Comparison of ENCODE assay signal across 20 mouse cellular contexts in genomic region chr5:28002922-28003321, GRCm38 (mm10).
DNase-seq lines count a peak whose midpoint lies in the region; ATAC-seq and TF ChIP-seq lines count a peak whose summit lies in the region.
"Had no signal": no experiment of that assay in that cellular context is flagged by ENCODE, and none has a peak within 500 bp of the region (broad histone marks: within the 10 kb centered on the region; RNA-seq: fewer than 3 reads in every experiment).

No protein-coding gene starts in this region.

- H3K9ac ChIP-seq in hindbrain, embryonic 11.5 days (ENCODE audit: low read depth, low read length) = no peak overlapping the region
- H3K9ac ChIP-seq in hindbrain, embryonic 13.5 days = no peak overlapping the region
- no peak overlapping the region for H3K9ac ChIP-seq in liver, postnatal 0 days (replicated peaks)
- H3K9ac ChIP-seq in liver, embryonic 12.5 days = no peak overlapping the region
- H3K9ac ChIP-seq in intestine, postnatal 0 days (ENCODE audit: low read depth, low read length) = no peak overlapping the region
- H3K9ac ChIP-seq: embryonic facial prominence, embryonic 13.5 days; forebrain, embryonic 12.5 days; hindbrain, embryonic 15.5 days had no signal

- DNase-seq in hindbrain, embryonic 11.5 days (ENCODE audit: low spot score) = no peak
- DNase-seq in liver, postnatal 0 days = no peak
- DNase-seq in adipocyte (ENCODE audit: low spot score) = peak; percentile 23
- no peak for DNase-seq in heart, postnatal 36 days
- DNase-seq in heart, adult 18-20 months = no peak
- DNase-seq: adrenal gland, postnatal 36 days; gastrocnemius, postnatal 36 days; left cerebral cortex, postnatal 4 days; lung, postnatal 10 days; retina, postnatal 1 day; thymus, postnatal 25 days had no signal

- intact Hi-C loops in heart, postnatal 36 days (cut with DNase I) = no loop called here

- peak; percentile 14; the same call in 1 of the 2 replicates for TF ChIP-seq CTCF in liver, postnatal 0 days (IDR thresholded peaks at IDR 0.05; ENCODE audit: low read depth)
- peak; percentile 57 for TF ChIP-seq CTCF in intestine, postnatal 0 days (IDR thresholded peaks at IDR 0.05; ENCODE audit: low read depth)

- no peaks in the 10 kb centered on the region for H3K4me1 ChIP-seq in hindbrain, embryonic 11.5 days (replicated peaks; ENCODE audit: control insufficient read depth, insufficient read depth, low read length)
- no peaks in the 10 kb centered on the region for H3K4me1 ChIP-seq in hindbrain, embryonic 13.5 days (replicated peaks)
- peaks cover 15% of the 10 kb centered on the region for H3K4me1 ChIP-seq in liver, postnatal 0 days (ENCODE audit: insufficient read depth)
- H3K4me1 ChIP-seq in liver, embryonic 12.5 days = no peaks in the 10 kb centered on the region
- no peaks in the 10 kb centered on the region for H3K4me1 ChIP-seq in intestine, postnatal 0 days (replicated peaks; ENCODE audit: control insufficient read depth, insufficient read depth, low read length)
- H3K4me1 ChIP-seq: embryonic facial prominence, embryonic 13.5 days; forebrain, embryonic 12.5 days; hindbrain, embryonic 15.5 days had no signal

- no peaks in the 10 kb centered on the region for H3K36me3 ChIP-seq in hindbrain, embryonic 11.5 days (ENCODE audit: control insufficient read depth, insufficient read depth, low read length)
- H3K36me3 ChIP-seq in hindbrain, embryonic 13.5 days = no peaks in the 10 kb centered on the region
- no peaks in the 10 kb centered on the region for H3K36me3 ChIP-seq in liver, postnatal 0 days (replicated peaks; ENCODE audit: insufficient read depth, low read length)
- H3K36me3 ChIP-seq in liver, embryonic 12.5 days = no peaks in the 10 kb centered on the region
- no peaks in the 10 kb centered on the region for H3K36me3 ChIP-seq in intestine, postnatal 0 days (ENCODE audit: control insufficient read depth, insufficient read depth)
- H3K36me3 ChIP-seq: embryonic facial prominence, embryonic 13.5 days; forebrain, embryonic 12.5 days; hindbrain, embryonic 15.5 days had no signal

- no peaks in the 10 kb centered on the region for H3K27me3 ChIP-seq in hindbrain, embryonic 11.5 days (ENCODE audit: control insufficient read depth, insufficient read depth, low read length)
- H3K27me3 ChIP-seq in hindbrain, embryonic 13.5 days = no peaks in the 10 kb centered on the region
- no peaks in the 10 kb centered on the region for H3K27me3 ChIP-seq in liver, postnatal 0 days (ENCODE audit: insufficient read depth, low read length)
- H3K27me3 ChIP-seq in liver, embryonic 12.5 days (replicated peaks) = no peaks in the 10 kb centered on the region
- H3K27me3 ChIP-seq in intestine, postnatal 0 days (replicated peaks; ENCODE audit: control insufficient read depth, insufficient read depth, low read length) = no peaks in the 10 kb centered on the region
- H3K27me3 ChIP-seq: embryonic facial prominence, embryonic 13.5 days; forebrain, embryonic 12.5 days; hindbrain, embryonic 15.5 days had no signal

- no peak overlapping the region for H3K4me3 ChIP-seq in hindbrain, embryonic 11.5 days (ENCODE audit: low read depth, low read length)
- no peak overlapping the region for H3K4me3 ChIP-seq in hindbrain, embryonic 13.5 days
- no peak overlapping the region for H3K4me3 ChIP-seq in liver, postnatal 0 days (ENCODE audit: low read depth, low read length)
- H3K4me3 ChIP-seq in liver, embryonic 12.5 days = no peak overlapping the region
- no peak overlapping the region for H3K4me3 ChIP-seq in intestine, postnatal 0 days (ENCODE audit: low read depth, low read length)
- H3K4me3 ChIP-seq: embryonic facial prominence, embryonic 13.5 days; forebrain, embryonic 12.5 days; hindbrain, embryonic 15.5 days had no signal

- H3K4me2 ChIP-seq in hindbrain, embryonic 11.5 days (replicated peaks; ENCODE audit: low read depth, low read length) = no peak overlapping the region
- H3K4me2 ChIP-seq in hindbrain, embryonic 13.5 days = no peak overlapping the region
- H3K4me2 ChIP-seq in liver, postnatal 0 days (ENCODE audit: low read depth, low read length) = no peak overlapping the region
- no peak overlapping the region for H3K4me2 ChIP-seq in liver, embryonic 12.5 days
- no peak overlapping the region for H3K4me2 ChIP-seq in intestine, postnatal 0 days (replicated peaks; ENCODE audit: low read depth)
- H3K4me2 ChIP-seq: embryonic facial prominence, embryonic 13.5 days; forebrain, embryonic 12.5 days; hindbrain, embryonic 15.5 days; midbrain, embryonic 11.5 days had no signal

- WGBS in hindbrain, embryonic 11.5 days = 76% methylated on average over 1 of the region's 1 CpGs
- WGBS in hindbrain, embryonic 13.5 days = 76% methylated on average over 1 of the region's 1 CpGs
- WGBS in liver, postnatal 0 days (ENCODE audit: insufficient replicate concordance) = 90% methylated on average over 1 of the region's 1 CpGs
- WGBS in liver, embryonic 12.5 days (ENCODE audit: insufficient replicate concordance) = 68% methylated on average over 1 of the region's 1 CpGs
- 81% methylated on average over 1 of the region's 1 CpGs for WGBS in intestine, postnatal 0 days

- no peak for TF ChIP-seq EP300 in liver, postnatal 0 days (IDR thresholded peaks at IDR 0.05; ENCODE audit: low read depth)

- ATAC-seq in hindbrain, embryonic 11.5 days (ENCODE audit: low FRiP score) = 0 out of 2 replicates have a peak, but pooled peaks have one; percentile 12
- ATAC-seq in hindbrain, embryonic 13.5 days (ENCODE audit: low FRiP score) = no peak
- no peak for ATAC-seq in liver, postnatal 0 days
- ATAC-seq in liver, embryonic 12.5 days = no peak
- peak; percentile 49; the same call in 1 of the 2 replicates for ATAC-seq in intestine, postnatal 0 days
- ATAC-seq: CD4-positive, CD25-positive, alpha-beta regulatory T cell, adult 4 months had no signal

- no peaks in the 10 kb centered on the region for H3K9me3 ChIP-seq in hindbrain, embryonic 11.5 days (ENCODE audit: control insufficient read depth, low read length)
- H3K9me3 ChIP-seq in hindbrain, embryonic 13.5 days = no peaks in the 10 kb centered on the region
- no peaks in the 10 kb centered on the region for H3K9me3 ChIP-seq in liver, postnatal 0 days (ENCODE audit: low read length)
- no peaks in the 10 kb centered on the region for H3K9me3 ChIP-seq in liver, embryonic 12.5 days (replicated peaks)
- H3K9me3 ChIP-seq in intestine, postnatal 0 days (ENCODE audit: control insufficient read depth) = no peaks in the 10 kb centered on the region
- H3K9me3 ChIP-seq: embryonic facial prominence, embryonic 13.5 days; forebrain, embryonic 12.5 days; hindbrain, embryonic 15.5 days had no signal

- H3K27ac ChIP-seq in hindbrain, embryonic 11.5 days (ENCODE audit: low read depth, low read length) = no peak overlapping the region
- H3K27ac ChIP-seq in hindbrain, embryonic 13.5 days = no peak overlapping the region
- no peak overlapping the region for H3K27ac ChIP-seq in liver, postnatal 0 days (ENCODE audit: low read depth)
- H3K27ac ChIP-seq in liver, embryonic 12.5 days = no peak overlapping the region
- no peak overlapping the region for H3K27ac ChIP-seq in intestine, postnatal 0 days (ENCODE audit: low read depth, low read length)
- H3K27ac ChIP-seq: embryonic facial prominence, embryonic 13.5 days; forebrain, embryonic 12.5 days; hindbrain, embryonic 15.5 days; kidney, postnatal 0 days had no signal

Comparison
In these comparisons a context has a peak if more than half of its experiments do, and no peak if none do; other contexts are left out.
1. ATAC-seq: peak in hindbrain, embryonic 11.5 days (single experiment) and intestine, postnatal 0 days (single experiment); none in hindbrain, embryonic 13.5 days (single experiment), liver, postnatal 0 days (single experiment) and liver, embryonic 12.5 days (single experiment).